Mouse (Mus musculus): Measurements from ENCODE around the gene Fkbp5. TPM values are rescaled to one million over a fixed set of nuclear protein-coding genes. Genes with fewer than 3 reads are reported as not detected.

Fkbp5 gene
- polyA plus RNA-seq, 1 experiment from 2014 or later: 4.3 TPM

- Histone ChIP-seq H3K27me3 (ENCODE audit: control insufficient read depth, insufficient read depth, low read length) (peaks cover 28% of the 10 kb centered on the region), H3K27ac (replicated peaks in 1 of 2; ENCODE audit: control insufficient read depth in 1 of 2, insufficient read depth in 1 of 2, low read depth in 2 of 2, low read length in 2 of 2) (no peak overlapping the region), H3K9ac (ENCODE audit: low read length) (no peak overlapping the region), H3K4me3 (ENCODE audit: control insufficient read depth in 1 of 2, insufficient read depth in 1 of 2, low read depth in 1 of 2, low read length in 2 of 2) (no peak overlapping the region), H3K36me3 (ENCODE audit: control insufficient read depth, insufficient read depth, low read length) (no peaks in the 10 kb centered on the region), H3K9me3 (ENCODE audit: control insufficient read depth, low read length) (no peaks in the 10 kb centered on the region), H3K4me2 (ENCODE audit: low read length) (no peak overlapping the region), H3K4me1 (ENCODE audit: control insufficient read depth in 2 of 2, insufficient read depth in 2 of 2, low read length in 2 of 2) (no peaks in the 10 kb centered on the region)
- ATAC-seq (ENCODE audit: insufficient number of reproducible peaks, insufficient read depth, low FRiP score, low read depth): no peak
- 64% methylated on average over 4 of the region's 4 CpGs for WGBS
Observed at GRCm38 (mm10) chr17:28384298-28384697, 133.0 kb downstream of the Fkbp5 start.

GRCm38 (mm10) chr17:28380255-28380654, 137.1 kb downstream of the Fkbp5 start:
- Histone ChIP-seq H3K36me3 (ENCODE audit: control insufficient read depth, insufficient read depth, low read length) (no peaks in the 10 kb centered on the region), H3K9ac (ENCODE audit: low read length) (no peak overlapping the region), H3K4me1 (ENCODE audit: control insufficient read depth in 2 of 2, insufficient read depth in 2 of 2, low read length in 2 of 2) (peaks cover 0 to 2% of the 10 kb centered on the region in 2 experiments; a peak in 1 of 4 replicates), H3K9me3 (ENCODE audit: control insufficient read depth, low read length) (no peaks in the 10 kb centered on the region), H3K27ac (replicated peaks in 1 of 2; ENCODE audit: control insufficient read depth in 1 of 2, insufficient read depth in 1 of 2, low read depth in 2 of 2, low read length in 2 of 2) (no peak overlapping the region), H3K4me2 (ENCODE audit: low read length) (no peak overlapping the region), H3K4me3 (ENCODE audit: control insufficient read depth in 1 of 2, insufficient read depth in 1 of 2, low read depth in 1 of 2, low read length in 2 of 2) (no peak overlapping the region), H3K27me3 (ENCODE audit: control insufficient read depth, insufficient read depth, low read length) (peaks cover 7% of the 10 kb centered on the region)
- WGBS: 2% methylated on average over 6 of the region's 6 CpGs
- ATAC-seq (ENCODE audit: insufficient number of reproducible peaks, insufficient read depth, low FRiP score, low read depth): no peak

GRCm38 (mm10) chr17:28375592-28376061, 141.7 kb downstream of the Fkbp5 start:
- 5% methylated on average over 17 of the region's 17 CpGs for WGBS
- no peaks in the 10 kb centered on the region for H3K9me3 ChIP-seq (ENCODE audit: control insufficient read depth, low read length)
- H3K4me2 ChIP-seq (ENCODE audit: low read length): no peak overlapping the region
- no peak overlapping the region for H3K4me3 ChIP-seq (ENCODE audit: control insufficient read depth in 1 of 2, insufficient read depth in 1 of 2, low read depth in 1 of 2, low read length in 2 of 2)
- H3K36me3 ChIP-seq (ENCODE audit: control insufficient read depth, insufficient read depth, low read length): no peaks in the 10 kb centered on the region
- H3K27ac ChIP-seq (replicated peaks in 1 of 2; ENCODE audit: control insufficient read depth in 1 of 2, insufficient read depth in 1 of 2, low read depth in 2 of 2, low read length in 2 of 2): no peak overlapping the region
- ATAC-seq (ENCODE audit: insufficient number of reproducible peaks, insufficient read depth, low FRiP score, low read depth): no peak
- no peak overlapping the region for H3K9ac ChIP-seq (ENCODE audit: low read length)
- H3K4me1 ChIP-seq (ENCODE audit: control insufficient read depth in 2 of 2, insufficient read depth in 2 of 2, low read length in 2 of 2): peaks cover 0 to 2% of the 10 kb centered on the region in 2 experiments; a peak in 1 of 4 replicates
- peaks cover 23% of the 10 kb centered on the region for H3K27me3 ChIP-seq (ENCODE audit: control insufficient read depth, insufficient read depth, low read length)

- Histone ChIP-seq H3K27ac (replicated peaks in 1 of 2; ENCODE audit: control insufficient read depth in 1 of 2, insufficient read depth in 1 of 2, low read depth in 2 of 2, low read length in 2 of 2) (no peak overlapping the region), H3K4me3 (ENCODE audit: control insufficient read depth in 1 of 2, insufficient read depth in 1 of 2, low read depth in 1 of 2, low read length in 2 of 2) (no peak overlapping the region), H3K9me3 (ENCODE audit: control insufficient read depth, low read length) (no peaks in the 10 kb centered on the region), H3K27me3 (ENCODE audit: control insufficient read depth, insufficient read depth, low read length) (peaks cover 23% of the 10 kb centered on the region), H3K36me3 (ENCODE audit: control insufficient read depth, insufficient read depth, low read length) (no peaks in the 10 kb centered on the region), H3K4me1 (ENCODE audit: control insufficient read depth in 2 of 2, insufficient read depth in 2 of 2, low read length in 2 of 2) (peaks cover 0 to 2% of the 10 kb centered on the region in 2 experiments; a peak in 1 of 4 replicates), H3K9ac (ENCODE audit: low read length) (no peak overlapping the region), H3K4me2 (ENCODE audit: low read length) (no peak overlapping the region)
- ATAC-seq (ENCODE audit: insufficient number of reproducible peaks, insufficient read depth, low FRiP score, low read depth): no peak
- WGBS: 19% methylated on average over 15 of the region's 16 CpGs
Observed at GRCm38 (mm10) chr17:28374494-28374893, 142.8 kb downstream of the Fkbp5 start.

GRCm38 (mm10) chr17:28373821-28374220, 143.5 kb downstream of the Fkbp5 start:
- Histone ChIP-seq H3K27me3 (ENCODE audit: control insufficient read depth, insufficient read depth, low read length) (peaks cover 23% of the 10 kb centered on the region), H3K36me3 (ENCODE audit: control insufficient read depth, insufficient read depth, low read length) (no peaks in the 10 kb centered on the region), H3K27ac (replicated peaks in 1 of 2; ENCODE audit: control insufficient read depth in 1 of 2, insufficient read depth in 1 of 2, low read depth in 2 of 2, low read length in 2 of 2) (no peak overlapping the region), H3K4me2 (ENCODE audit: low read length) (no peak overlapping the region), H3K9ac (ENCODE audit: low read length) (no peak overlapping the region), H3K4me3 (ENCODE audit: control insufficient read depth in 1 of 2, insufficient read depth in 1 of 2, low read depth in 1 of 2, low read length in 2 of 2) (no peak overlapping the region), H3K4me1 (ENCODE audit: control insufficient read depth in 2 of 2, insufficient read depth in 2 of 2, low read length in 2 of 2) (peaks cover 0 to 2% of the 10 kb centered on the region in 2 experiments; a peak in 1 of 4 replicates), H3K9me3 (ENCODE audit: control insufficient read depth, low read length) (no peaks in the 10 kb centered on the region)
- whole genome bisulfite sequencing: 13% methylated on average over 10 of the region's 10 CpGs
- ATAC-seq (ENCODE audit: insufficient number of reproducible peaks, insufficient read depth, low FRiP score, low read depth): no peak

- Histone ChIP-seq H3K4me3 (ENCODE audit: control insufficient read depth in 1 of 2, insufficient read depth in 1 of 2, low read depth in 1 of 2, low read length in 2 of 2) (no peak overlapping the region), H3K9ac (ENCODE audit: low read length) (no peak overlapping the region), H3K4me2 (ENCODE audit: low read length) (no peak overlapping the region), H3K27ac (replicated peaks in 1 of 2; ENCODE audit: control insufficient read depth in 1 of 2, insufficient read depth in 1 of 2, low read depth in 2 of 2, low read length in 2 of 2) (no peak overlapping the region), H3K27me3 (ENCODE audit: control insufficient read depth, insufficient read depth, low read length) (peaks cover 23% of the 10 kb centered on the region), H3K36me3 (ENCODE audit: control insufficient read depth, insufficient read depth, low read length) (no peaks in the 10 kb centered on the region), H3K4me1 (ENCODE audit: control insufficient read depth in 2 of 2, insufficient read depth in 2 of 2, low read length in 2 of 2) (peaks cover 0 to 2% of the 10 kb centered on the region in 2 experiments; a peak in 1 of 4 replicates), H3K9me3 (ENCODE audit: control insufficient read depth, low read length) (no peaks in the 10 kb centered on the region)
- 71% methylated on average over 1 of the region's 1 CpGs for WGBS
- no peak for ATAC-seq (ENCODE audit: insufficient number of reproducible peaks, insufficient read depth, low FRiP score, low read depth)
Observed at GRCm38 (mm10) chr17:28371941-28372340, 145.4 kb downstream of the Fkbp5 start.

- Histone ChIP-seq H3K4me2 (ENCODE audit: low read length) (no peak overlapping the region), H3K4me3 (ENCODE audit: control insufficient read depth in 1 of 2, insufficient read depth in 1 of 2, low read depth in 1 of 2, low read length in 2 of 2) (no peak overlapping the region), H3K27me3 (ENCODE audit: control insufficient read depth, insufficient read depth, low read length) (peaks cover 23% of the 10 kb centered on the region), H3K36me3 (ENCODE audit: control insufficient read depth, insufficient read depth, low read length) (no peaks in the 10 kb centered on the region), H3K9ac (ENCODE audit: low read length) (no peak overlapping the region), H3K9me3 (ENCODE audit: control insufficient read depth, low read length) (no peaks in the 10 kb centered on the region), H3K4me1 (ENCODE audit: control insufficient read depth in 2 of 2, insufficient read depth in 2 of 2, low read length in 2 of 2) (peaks cover 0 to 2% of the 10 kb centered on the region in 2 experiments; a peak in 1 of 4 replicates), H3K27ac (replicated peaks in 1 of 2; ENCODE audit: control insufficient read depth in 1 of 2, insufficient read depth in 1 of 2, low read depth in 2 of 2, low read length in 2 of 2) (no peak overlapping the region)
- 67% methylated on average over 2 of the region's 2 CpGs for WGBS
- no peak for ATAC-seq (ENCODE audit: insufficient number of reproducible peaks, insufficient read depth, low FRiP score, low read depth)
Observed at GRCm38 (mm10) chr17:28371286-28371685, 146.0 kb downstream of the Fkbp5 start.

- Histone ChIP-seq H3K4me1 (ENCODE audit: control insufficient read depth in 2 of 2, insufficient read depth in 2 of 2, low read length in 2 of 2) (peaks cover 5 to 11% of the 10 kb centered on the region in 2 experiments; a peak in 3 of 4 replicates), H3K27ac (replicated peaks in 1 of 2; ENCODE audit: control insufficient read depth in 1 of 2, insufficient read depth in 1 of 2, low read depth in 2 of 2, low read length in 2 of 2) (no peak overlapping the region), H3K4me2 (ENCODE audit: low read length) (no peak overlapping the region), H3K9ac (ENCODE audit: low read length) (no peak overlapping the region), H3K36me3 (ENCODE audit: control insufficient read depth, insufficient read depth, low read length) (no peaks in the 10 kb centered on the region), H3K9me3 (ENCODE audit: control insufficient read depth, low read length) (no peaks in the 10 kb centered on the region), H3K27me3 (ENCODE audit: control insufficient read depth, insufficient read depth, low read length) (peaks cover 18% of the 10 kb centered on the region), H3K4me3 (ENCODE audit: control insufficient read depth in 1 of 2, insufficient read depth in 1 of 2, low read depth in 1 of 2, low read length in 2 of 2) (no peak overlapping the region)
- ATAC-seq (ENCODE audit: insufficient number of reproducible peaks, insufficient read depth, low FRiP score, low read depth): no peak
- 61% methylated on average over 5 of the region's 5 CpGs for WGBS
Observed at GRCm38 (mm10) chr17:28369056-28369455, 148.3 kb downstream of the Fkbp5 start.
